Mouse (Mus musculus) CH12.LX (cell line): Measurements from ENCODE around the gene Ctcfl.

ENCODE experiments used
- CTCF ChIP-seq, 2 experiments: IDR thresholded peaks in 1 of 2; conservative IDR thresholded peaks in 1 of 2; 2 replicates each; pipeline ENCODE4 v1.5.1; 2011 to 2012; ENCODE audit warnings: low read depth in 2 of 2, low read length in 2 of 2, improper control_type of control experiment in 1 of 2, inconsistent platforms in 1 of 2, mild to moderate bottlenecking in 1 of 2, moderate library complexity in 1 of 2
- EP300 ChIP-seq: IDR thresholded peaks from 2 replicates; pipeline ENCODE4 v1.6.1; 2011; ENCODE audit warnings: low read length, improper control_type of control experiment
- JUN ChIP-seq: IDR thresholded peaks from 2 replicates; pipeline ENCODE4 v1.6.1; 2011; ENCODE audit warnings: low read depth, mild to moderate bottlenecking, low read length, improper control_type of control experiment, moderate library complexity; ENCODE audit not compliant: insufficient read depth
- MAZ ChIP-seq: IDR thresholded peaks from 2 replicates; pipeline ENCODE4 v1.6.1; 2012; ENCODE audit warnings: low read depth, mild to moderate bottlenecking, inconsistent platforms, low read length, improper control_type of control experiment, moderate library complexity
- POLR2A ChIP-seq: IDR thresholded peaks from 2 replicates; pipeline ENCODE4 v1.6.1; 2011; ENCODE audit warnings: low read depth, mild to moderate bottlenecking, improper control_type of control experiment, low read length
- ZC3H11A ChIP-seq: IDR thresholded peaks from 2 replicates; pipeline ENCODE4 v1.6.1; 2012; ENCODE audit warnings: low read depth, mild to moderate bottlenecking, inconsistent platforms, low read length, improper control_type of control experiment
- ZKSCAN1 ChIP-seq: IDR thresholded peaks from 2 replicates; pipeline ENCODE4 v1.6.1; 2012; ENCODE audit warnings: low read depth, inconsistent platforms, low read length, improper control_type of control experiment, borderline replicate concordance

GRCm38 (mm10) chr2:173106889-173107785 is 12.2 kb downstream of the Ctcfl start:
- TF ChIP-seq ZKSCAN1 (no peak), EP300 (no peak), JUN (no peak), CTCF (conservative IDR thresholded peaks at IDR 0.05 in 1 of 2, IDR thresholded peaks at IDR 0.05 in 1 of 2; ENCODE audit: low read depth in 2 of 2, low read length in 2 of 2) (peak; percentile 77 to 93), POLR2A (no peak), MAZ (no peak), ZC3H11A (peak; percentile 92)
